Mouse (Mus musculus): ENCODE results near the gene Chpf2. TPM values are rescaled to one million over a fixed set of nuclear protein-coding genes. Genes with fewer than 3 reads are reported as not detected.
"Not testable (repeated sequence)": the region's sequence is repeated elsewhere in the genome, so short reads cannot be mapped to it uniquely, and the experiment has no call there.

Chpf2 gene
- polyA plus RNA-seq, 1 experiment from 2014 or later = 11.0 TPM

GRCm38 (mm10) chr5:24553621-24554244, 32.8 kb upstream of the Chpf2 start:
- Histone ChIP-seq H3K27ac (ENCODE audit: low read depth, low read length) (no peak overlapping the region), H3K4me1 (ENCODE audit: control insufficient read depth, insufficient read depth, low read length) (peaks cover 14% of the 10 kb centered on the region), H3K27me3 (ENCODE audit: control insufficient read depth, insufficient read depth, low read length) (no peaks in the 10 kb centered on the region; the same call in 1 of the 2 replicates), H3K9ac (ENCODE audit: low read depth, low read length) (no peak overlapping the region), H3K4me2 (replicated peaks; ENCODE audit: low read depth, low read length) (no peak overlapping the region), H3K9me3 (ENCODE audit: control insufficient read depth, low read length) (no peaks in the 10 kb centered on the region), H3K4me3 (ENCODE audit: low read length) (no peak overlapping the region), H3K36me3 (ENCODE audit: control insufficient read depth, insufficient read depth, low read length) (no peaks in the 10 kb centered on the region)
- WGBS = 73% methylated on average over 5 of the region's 5 CpGs
- no peak for ATAC-seq (ENCODE audit: low FRiP score, low TSS enrichment)

GRCm38 (mm10) chr5:24555335-24555734, 31.2 kb upstream of the Chpf2 start:
- peaks cover 14% of the 10 kb centered on the region for H3K4me1 ChIP-seq (ENCODE audit: control insufficient read depth, insufficient read depth, low read length)
- H3K4me3 ChIP-seq (ENCODE audit: low read length); H3K27me3 ChIP-seq (ENCODE audit: control insufficient read depth, insufficient read depth, low read length); H3K9ac ChIP-seq (ENCODE audit: low read depth, low read length); H3K36me3 ChIP-seq (ENCODE audit: control insufficient read depth, insufficient read depth, low read length); H3K27ac ChIP-seq (ENCODE audit: low read depth, low read length); H3K4me2 ChIP-seq (replicated peaks; ENCODE audit: low read depth, low read length); ATAC-seq (ENCODE audit: low FRiP score, low TSS enrichment); H3K9me3 ChIP-seq (ENCODE audit: control insufficient read depth, low read length): not testable (repeated sequence)
- WGBS = 92% methylated on average over 7 of the region's 7 CpGs

GRCm38 (mm10) chr5:24556709-24557108, 29.8 kb upstream of the Chpf2 start, which contains the start of gene 4931409K22Rik:
Gene 4931409K22Rik (minus strand): TSS chr5:24556809.
- no peaks in the 10 kb centered on the region; the same call in 1 of the 2 replicates for H3K27me3 ChIP-seq (ENCODE audit: control insufficient read depth, insufficient read depth, low read length)
- no peaks in the 10 kb centered on the region for H3K9me3 ChIP-seq (ENCODE audit: control insufficient read depth, low read length)
- 71% methylated on average over 2 of the region's 2 CpGs for WGBS
- no peak within 1 kb of the TSS for H3K4me3 ChIP-seq (ENCODE audit: low read length)
- no peak within 1 kb of the TSS for H3K9ac ChIP-seq (ENCODE audit: low read depth, low read length)
- no peak within 1 kb of the TSS for H3K4me2 ChIP-seq (replicated peaks; ENCODE audit: low read depth, low read length)
- H3K36me3 ChIP-seq (ENCODE audit: control insufficient read depth, insufficient read depth, low read length) = no peaks in the 10 kb centered on the region
- ATAC-seq (ENCODE audit: low FRiP score, low TSS enrichment) = no peak
- H3K27ac ChIP-seq (ENCODE audit: low read depth, low read length) = no peak within 1 kb of the TSS
- peaks cover 2% of the 10 kb centered on the region; the same call in 1 of the 2 replicates for H3K4me1 ChIP-seq (ENCODE audit: control insufficient read depth, insufficient read depth, low read length)

- 88% methylated on average over 1 of the region's 1 CpGs for WGBS
- no peaks in the 10 kb centered on the region for H3K9me3 ChIP-seq (ENCODE audit: control insufficient read depth, low read length)
- no peak overlapping the region for H3K9ac ChIP-seq (ENCODE audit: low read depth, low read length)
- peaks cover 12% of the 10 kb centered on the region; the same call in 1 of the 2 replicates for H3K4me1 ChIP-seq (ENCODE audit: control insufficient read depth, insufficient read depth, low read length)
- peak overlapping the region; percentile 66 for H3K4me2 ChIP-seq (replicated peaks; ENCODE audit: low read depth, low read length)
- H3K4me3 ChIP-seq (ENCODE audit: low read length) = peak overlapping the region; percentile 73; the same call in 1 of the 2 replicates
- ATAC-seq (ENCODE audit: low FRiP score, low TSS enrichment) = no peak
- no peak overlapping the region for H3K27ac ChIP-seq (ENCODE audit: low read depth, low read length)
- H3K27me3 ChIP-seq (ENCODE audit: control insufficient read depth, insufficient read depth, low read length) = no peaks in the 10 kb centered on the region
- H3K36me3 ChIP-seq (ENCODE audit: control insufficient read depth, insufficient read depth, low read length) = peaks cover 45% of the 10 kb centered on the region
These were observed 10.6 kb upstream of the Chpf2 start for GRCm38 (mm10) chr5:24575948-24576347.

GRCm38 (mm10) chr5:24576801-24577182, 9.7 kb upstream of the Chpf2 start:
- peak overlapping the region; percentile 73 for H3K4me3 ChIP-seq (ENCODE audit: low read length)
- H3K27ac ChIP-seq (ENCODE audit: low read depth, low read length) = peak overlapping the region; percentile 49; the same call in 1 of the 2 replicates
- H3K4me1 ChIP-seq (ENCODE audit: control insufficient read depth, insufficient read depth, low read length) = peaks cover 12% of the 10 kb centered on the region; the same call in 1 of the 2 replicates
- H3K36me3 ChIP-seq (ENCODE audit: control insufficient read depth, insufficient read depth, low read length) = peaks cover 36% of the 10 kb centered on the region
- peak; percentile 28 for ATAC-seq (ENCODE audit: low FRiP score, low TSS enrichment)
- peak overlapping the region; percentile 81 for H3K9ac ChIP-seq (ENCODE audit: low read depth, low read length)
- 0% methylated on average over 32 of the region's 32 CpGs for WGBS
- H3K9me3 ChIP-seq (ENCODE audit: control insufficient read depth, low read length) = no peaks in the 10 kb centered on the region
- H3K27me3 ChIP-seq (ENCODE audit: control insufficient read depth, insufficient read depth, low read length) = no peaks in the 10 kb centered on the region
- peak overlapping the region; percentile 66 for H3K4me2 ChIP-seq (replicated peaks; ENCODE audit: low read depth, low read length)

- peak within 1 kb of the TSS; percentile 66 for H3K4me2 ChIP-seq (replicated peaks; ENCODE audit: low read depth, low read length)
- under 1% methylated on average over 48 of the region's 48 CpGs for WGBS
- H3K9me3 ChIP-seq (ENCODE audit: control insufficient read depth, low read length) = no peaks in the 10 kb centered on the region
- no peaks in the 10 kb centered on the region for H3K27me3 ChIP-seq (ENCODE audit: control insufficient read depth, insufficient read depth, low read length)
- peaks cover 12% of the 10 kb centered on the region; the same call in 1 of the 2 replicates for H3K4me1 ChIP-seq (ENCODE audit: control insufficient read depth, insufficient read depth, low read length)
- peak within 1 kb of the TSS; percentile 81 for H3K27ac ChIP-seq (ENCODE audit: low read depth, low read length)
- H3K4me3 ChIP-seq (ENCODE audit: low read length) = peak within 1 kb of the TSS; percentile 73
- H3K36me3 ChIP-seq (ENCODE audit: control insufficient read depth, insufficient read depth, low read length) = peaks cover 31% of the 10 kb centered on the region
- ATAC-seq (ENCODE audit: low FRiP score, low TSS enrichment) = peak; percentile 98
- H3K9ac ChIP-seq (ENCODE audit: low read depth, low read length) = peak within 1 kb of the TSS; percentile 81
These were observed 9.2 kb upstream of the Chpf2 start, which contains the start of gene Abcf2 for GRCm38 (mm10) chr5:24577183-24577929. Gene Abcf2 (minus strand): TSS chr5:24577467.

GRCm38 (mm10) chr5:24578109-24578963, 8.2 kb upstream of the Chpf2 start:
- 69% methylated on average over 6 of the region's 6 CpGs for WGBS
- ATAC-seq (ENCODE audit: low FRiP score, low TSS enrichment) = no peak

GRCm38 (mm10) chr5:24586106-24586505, 435 bp upstream of the Chpf2 start:
- Histone ChIP-seq H3K4me2 (replicated peaks; ENCODE audit: low read depth, low read length) (peak overlapping the region; percentile 75), H3K36me3 (ENCODE audit: control insufficient read depth, insufficient read depth, low read length) (peaks cover 22% of the 10 kb centered on the region; the same call in 1 of the 2 replicates), H3K4me3 (ENCODE audit: low read length) (peak overlapping the region; percentile 64), H3K27ac (ENCODE audit: low read depth, low read length) (no peak overlapping the region), H3K9ac (ENCODE audit: low read depth, low read length) (peak overlapping the region; percentile 73), H3K27me3 (ENCODE audit: control insufficient read depth, insufficient read depth, low read length) (no peaks in the 10 kb centered on the region), H3K9me3 (ENCODE audit: control insufficient read depth, low read length) (no peaks in the 10 kb centered on the region), H3K4me1 (ENCODE audit: control insufficient read depth, insufficient read depth, low read length) (peaks cover 15% of the 10 kb centered on the region)
- 9% methylated on average over 8 of the region's 8 CpGs for WGBS
- no peak for ATAC-seq (ENCODE audit: low FRiP score, low TSS enrichment)

More at GRCm38 (mm10) chr5:24578109-24578963, 8.2 kb upstream of the Chpf2 start:
- Histone ChIP-seq H3K36me3 (ENCODE audit: control insufficient read depth, insufficient read depth, low read length) (peaks cover 21% of the 10 kb centered on the region), H3K4me2 (replicated peaks; ENCODE audit: low read depth, low read length) (peak overlapping the region; percentile 62), H3K4me1 (ENCODE audit: control insufficient read depth, insufficient read depth, low read length) (peaks cover 12% of the 10 kb centered on the region; the same call in 1 of the 2 replicates), H3K9ac (ENCODE audit: low read depth, low read length) (peak overlapping the region; percentile 63; the same call in 1 of the 2 replicates), H3K27ac (ENCODE audit: low read depth, low read length) (peak overlapping the region; percentile 81), H3K9me3 (ENCODE audit: control insufficient read depth, low read length) (no peaks in the 10 kb centered on the region), H3K27me3 (ENCODE audit: control insufficient read depth, insufficient read depth, low read length) (no peaks in the 10 kb centered on the region), H3K4me3 (ENCODE audit: low read length) (peak overlapping the region; percentile 48)

Measured in kidney, embryonic 14.5 days (tissue).